Mouse (Mus musculus) v-Abl transformed pro-B cells (cell line): ENCODE measurements around the gene Il2rg.

Experiments
- in situ Hi-C, 2 experiments: fragments of 400-800 bp; cut with MboI; formaldehyde crosslinking; loops; one replicate each; pipeline ENCODE4 v1.15.1; 2025; ENCODE audit not compliant: unreplicated experiment in 2 of 2

Gene Il2rg

GRCm38 (mm10) chrX:101268025-101268754 lies at the start of gene Il2rg:
Il2rg (minus strand) TSS chrX:101268255.
- in situ Hi-C loops: loop anchor here in 1 of 2 experiments (5.0 to 25.0 kb wide), 2 partner anchors 64 to 369 kb away; partner anchors contain the start of gene Ogt

DNA sequence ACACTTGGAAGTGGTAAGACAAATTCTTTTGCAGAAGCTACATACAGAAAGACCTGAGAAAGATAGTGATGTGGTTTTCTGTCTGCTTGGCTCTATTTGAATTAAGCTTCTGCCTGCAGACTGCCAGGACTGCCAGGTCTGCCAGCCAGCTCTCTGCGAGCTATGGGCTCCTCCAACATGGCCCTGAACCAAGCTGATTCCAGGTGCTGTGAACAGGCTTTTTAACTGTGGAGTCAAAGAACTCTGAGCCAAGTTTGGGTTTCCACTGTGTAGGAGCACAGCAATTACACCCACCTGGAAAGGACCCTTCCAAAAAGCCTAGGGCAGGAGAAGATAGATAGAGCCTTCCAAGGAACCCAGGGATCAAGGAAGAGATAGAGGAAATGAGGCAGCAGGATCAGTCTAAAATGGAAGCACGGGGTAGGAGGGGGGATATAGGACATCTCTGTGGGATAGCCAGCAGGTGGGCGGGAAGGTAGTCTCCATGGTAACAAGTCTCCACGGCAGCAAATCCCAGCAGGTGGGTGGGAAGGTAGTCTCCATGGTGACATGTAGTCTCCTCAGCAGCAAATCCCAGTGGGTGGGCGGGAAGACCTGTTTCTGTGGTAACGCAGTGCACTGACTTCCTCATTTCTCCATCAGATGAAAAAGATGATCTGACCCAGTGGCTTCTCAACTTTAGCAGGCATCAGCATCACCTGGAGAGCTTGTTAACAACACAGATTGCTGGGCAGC lies 45.7 kb upstream of the Il2rg start:
- in situ Hi-C loops: no loop called here

DNA sequence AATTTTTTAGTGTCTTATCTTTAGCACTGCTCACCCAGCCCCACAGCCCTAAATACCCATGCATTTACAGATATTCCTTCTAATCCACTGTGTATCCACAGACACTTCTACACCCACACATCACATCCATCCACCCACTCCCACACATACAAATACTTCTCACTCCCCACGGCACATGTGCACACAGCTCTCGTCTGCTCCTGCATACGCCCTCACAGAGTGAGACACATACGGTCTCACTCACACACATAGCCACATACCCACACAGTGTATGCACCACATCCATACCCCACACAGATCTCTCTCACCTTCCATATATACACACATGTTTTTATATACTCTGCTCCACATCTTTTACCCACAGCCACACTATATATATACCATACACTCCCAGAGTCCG lies 41.2 kb upstream of the Il2rg start:
- in situ Hi-C loops: no loop called here

GRCm38 (mm10) chrX:101304646-101305045 lies 36.6 kb upstream of the Il2rg start:
- in situ Hi-C loops: no loop called here

DNA sequence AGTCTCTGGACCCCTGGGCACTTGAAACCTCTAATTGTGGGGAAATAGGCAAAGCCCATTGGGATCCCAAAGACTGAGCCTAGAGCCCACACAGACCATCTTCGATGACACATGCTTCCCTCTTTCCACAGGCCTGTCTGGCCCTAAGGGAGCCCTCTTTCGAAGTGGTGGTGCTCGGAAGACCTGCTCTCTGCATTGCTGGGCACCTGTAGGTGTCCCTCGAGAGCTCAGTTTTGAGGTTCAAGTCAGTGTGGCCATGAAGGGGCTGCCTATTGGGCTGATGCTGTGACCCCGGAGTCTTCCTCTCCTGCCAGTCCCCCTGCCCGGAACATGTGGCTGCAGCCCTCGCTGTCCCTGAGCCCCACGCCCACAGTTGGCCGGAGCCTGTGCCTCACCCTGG lies 33.6 kb upstream of the Il2rg start:
- in situ Hi-C loops: no loop called here

- in situ Hi-C loops: no loop called here
Measured at GRCm38 (mm10) chrX:101300427-101301030, 32.5 kb upstream of the Il2rg start.

DNA sequence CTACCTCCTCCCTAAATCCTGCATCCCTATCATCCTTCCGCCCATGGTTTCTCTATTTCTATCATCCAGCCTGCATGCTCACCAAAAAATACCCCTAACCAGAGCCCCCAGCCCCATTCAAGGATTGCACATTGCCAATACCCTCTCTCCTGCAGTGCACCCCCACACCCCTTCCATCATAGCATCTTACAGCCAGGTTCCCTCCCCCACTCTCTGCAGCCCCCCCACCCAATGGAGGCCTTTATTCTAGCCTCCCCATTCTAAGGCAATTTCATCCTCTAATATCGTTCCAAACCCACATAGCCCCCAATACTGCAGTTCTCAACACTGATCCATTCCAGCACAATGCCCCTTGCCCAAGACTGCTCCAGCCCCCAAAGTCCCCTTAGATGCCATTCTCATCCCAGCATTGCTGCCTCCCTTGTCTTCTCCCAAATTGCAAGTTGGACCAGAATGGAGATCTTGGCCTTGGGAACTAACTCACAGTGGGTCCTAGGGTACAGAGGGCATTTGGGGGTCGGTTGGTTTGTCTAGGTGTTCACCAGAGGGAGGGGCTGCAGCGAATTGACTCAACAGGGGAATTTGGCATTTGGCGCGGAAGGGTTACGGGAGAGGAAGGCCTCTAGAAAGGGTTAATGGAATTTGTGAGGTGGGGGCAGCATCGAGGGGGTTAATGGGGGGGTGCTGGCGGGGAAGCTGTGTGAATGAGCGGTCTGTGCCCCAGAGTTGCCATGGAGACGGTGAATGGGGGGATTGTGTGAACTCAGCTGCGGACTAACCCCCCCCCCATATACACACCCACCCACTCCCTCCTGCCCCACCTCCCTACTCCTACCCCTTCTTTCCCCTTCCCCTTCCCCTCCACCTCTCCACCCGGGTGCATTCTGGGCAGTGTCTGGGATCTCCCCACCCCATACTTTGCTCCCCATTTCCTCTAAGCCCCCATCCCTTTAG lies 31.7 kb upstream of the Il2rg start:
- in situ Hi-C loops: no loop called here

- in situ Hi-C loops: no loop called here
Measured at GRCm38 (mm10) chrX:101299055-101299454, 31.0 kb upstream of the Il2rg start, which contains the start of gene Nlgn3. Nlgn3 (plus strand) TSS chrX:101299168.

GRCm38 (mm10) chrX:101290111-101290510 lies 22.1 kb upstream of the Il2rg start:
- in situ Hi-C loops: no loop called here

- in situ Hi-C loops: loop anchor here in 1 of 2 experiments (10.0 kb wide), 1 partner anchor 154 kb away; no protein-coding TSS in a partner anchor
Measured at GRCm38 (mm10) chrX:101289037-101289436, 21.0 kb upstream of the Il2rg start.

GRCm38 (mm10) chrX:101288432-101288831 lies 20.4 kb upstream of the Il2rg start:
- in situ Hi-C loops: loop anchor here in 1 of 2 experiments (10.0 kb wide), 1 partner anchor 154 kb away; no protein-coding TSS in a partner anchor

- in situ Hi-C loops: loop anchor here in 1 of 2 experiments (10.0 kb wide), 1 partner anchor 153 kb away; no protein-coding TSS in a partner anchor
Measured at GRCm38 (mm10) chrX:101287543-101287942, 19.5 kb upstream of the Il2rg start.

- in situ Hi-C loops: loop anchor here in 1 of 2 experiments (10.0 kb wide), 1 partner anchor 151 kb away; no protein-coding TSS in a partner anchor
Measured at GRCm38 (mm10) chrX:101285953-101286670, 18.1 kb upstream of the Il2rg start.

GRCm38 (mm10) chrX:101285534-101285933 lies 17.5 kb upstream of the Il2rg start:
- in situ Hi-C loops: loop anchor here in 1 of 2 experiments (10.0 kb wide), 1 partner anchor 151 kb away; no protein-coding TSS in a partner anchor

DNA sequence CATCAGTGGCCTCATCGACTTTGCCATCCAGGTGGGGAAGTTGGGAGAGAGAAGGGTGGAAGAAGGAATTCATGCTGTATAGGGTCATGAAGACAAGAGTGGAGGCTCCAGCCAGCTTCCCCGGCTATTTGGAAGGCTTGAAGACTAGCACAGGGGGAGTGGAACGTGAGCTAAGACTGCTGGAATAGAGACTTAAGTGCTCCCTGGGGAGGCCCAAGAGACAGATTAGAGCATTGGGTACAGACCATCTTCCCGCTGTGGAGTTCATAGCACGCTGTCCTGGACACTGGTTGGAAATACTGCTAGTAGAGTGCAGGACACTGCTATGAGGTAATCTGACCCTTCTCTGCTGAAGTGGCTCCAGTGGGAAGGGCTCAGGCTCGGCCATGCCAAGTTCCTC lies 14.8 kb upstream of the Il2rg start:
- in situ Hi-C loops: loop anchor here in 1 of 2 experiments (10.0 kb wide), 1 partner anchor 148 kb away; no protein-coding TSS in a partner anchor

GRCm38 (mm10) chrX:101273875-101274738 lies 6.1 kb upstream of the Il2rg start, which contains the start of gene Med12:
Med12 (plus strand) TSS chrX:101274030.
- in situ Hi-C loops: loop anchor here (10.0 to 25.0 kb wide), 2 partner anchors 61 to 363 kb away; partner anchors contain the start of gene Ogt (in 1 of the 2)

GRCm38 (mm10) chrX:101273410-101273809 lies 5.4 kb upstream of the Il2rg start:
- in situ Hi-C loops: loop anchor here (10.0 to 25.0 kb wide), 2 partner anchors 61 to 364 kb away; partner anchors contain the start of gene Ogt (in 1 of the 2)

- in situ Hi-C loops: loop anchor here in 1 of 2 experiments (5.0 to 25.0 kb wide), 2 partner anchors 64 to 369 kb away; partner anchors contain the start of gene Ogt
Measured at GRCm38 (mm10) chrX:101268755-101269124, 685 bp upstream of the Il2rg start, which contains the start of gene Gm20489. Gm20489 (minus strand) TSS chrX:101269023.
